Mouse (Mus musculus): ENCODE data around the gene Slc22a18.

DNA sequence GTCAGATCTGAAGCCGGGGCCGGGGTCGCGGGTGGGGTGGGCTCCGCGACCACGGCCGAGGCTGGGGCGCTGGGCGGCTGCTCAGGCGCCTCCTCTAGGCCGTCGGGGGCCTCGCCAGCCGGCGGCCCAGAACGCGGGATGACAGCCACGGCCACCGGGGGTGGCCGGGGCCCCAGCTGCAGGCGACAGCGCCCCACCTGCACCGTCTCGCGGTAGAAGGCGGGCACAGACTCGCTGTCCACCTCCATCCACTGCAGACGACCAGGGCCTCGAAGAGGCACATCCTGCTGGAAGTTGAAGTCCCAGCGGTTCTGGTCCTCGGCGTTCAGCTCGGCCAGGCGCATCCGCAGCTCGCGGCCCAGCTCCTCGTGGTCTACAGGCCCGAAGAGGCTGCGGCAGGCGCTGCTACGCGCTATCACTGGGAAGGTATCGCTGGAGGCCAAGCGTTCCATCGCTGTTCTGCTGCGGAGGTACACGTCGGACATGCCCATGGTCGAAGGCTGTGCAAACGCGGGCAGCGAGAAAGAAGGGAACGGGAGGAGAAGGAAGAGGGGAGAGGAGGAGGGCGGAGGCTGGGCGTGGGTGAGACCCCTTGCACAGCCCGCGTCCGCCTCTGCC, 13.2 kb upstream of the Slc22a18 start:
- no peak for TF ChIP-seq CTCF (IDR thresholded peaks at IDR 0.05; ENCODE audit: extremely low read depth, insufficient read length, insufficient replicate concordance, low read depth, low read length)
- no peak for TF ChIP-seq POLR2A (IDR thresholded peaks at IDR 0.05; ENCODE audit: low read depth, low read length)
